Mouse (Mus musculus) bone marrow macrophage, adult 2 months (primary cell): Measurements from ENCODE around the gene Homer1.

ENCODE experiments used
- CTCF ChIP-seq: IDR thresholded peaks from 2 replicates; pipeline ENCODE4 v1.5.1; 2012; ENCODE audit warnings: low read depth, mild to moderate bottlenecking, low read length, moderate library complexity
- POLR2A ChIP-seq: IDR thresholded peaks from 2 replicates; pipeline ENCODE4 v1.6.1; 2012; ENCODE audit warnings: mild to moderate bottlenecking, low read depth, low read length, borderline replicate concordance

DNA sequence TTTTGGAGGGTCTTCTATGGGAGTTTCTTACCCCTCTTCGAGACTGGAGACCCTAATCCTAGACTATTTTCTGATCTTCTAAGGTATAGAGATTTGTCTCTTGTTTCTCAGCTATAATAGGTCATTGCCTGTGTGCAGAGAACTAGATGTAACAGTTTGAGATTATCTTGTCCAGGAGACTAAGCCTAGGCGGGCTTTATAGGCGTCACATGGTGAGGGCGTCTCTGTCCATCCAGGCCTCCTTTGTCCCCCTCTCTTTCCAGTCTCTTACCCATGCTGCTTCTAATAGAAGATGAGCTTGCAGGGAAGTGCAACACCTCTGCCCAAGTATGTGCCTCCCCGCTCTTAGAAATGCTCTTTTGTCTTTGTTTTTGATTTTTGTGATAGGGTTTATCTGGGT, 83.7 kb downstream of the Homer1 start:
- TF ChIP-seq CTCF (no peak), POLR2A (no peak)
